Mouse (Mus musculus) thymus, postnatal 25 days (tissue): ENCODE results near the gene Nr4a2.

Source experiments
- DNase-seq: peaks from one replicate; pipeline ENCODE4 v3.0.0; 2022

Gene Nr4a2

DNA sequence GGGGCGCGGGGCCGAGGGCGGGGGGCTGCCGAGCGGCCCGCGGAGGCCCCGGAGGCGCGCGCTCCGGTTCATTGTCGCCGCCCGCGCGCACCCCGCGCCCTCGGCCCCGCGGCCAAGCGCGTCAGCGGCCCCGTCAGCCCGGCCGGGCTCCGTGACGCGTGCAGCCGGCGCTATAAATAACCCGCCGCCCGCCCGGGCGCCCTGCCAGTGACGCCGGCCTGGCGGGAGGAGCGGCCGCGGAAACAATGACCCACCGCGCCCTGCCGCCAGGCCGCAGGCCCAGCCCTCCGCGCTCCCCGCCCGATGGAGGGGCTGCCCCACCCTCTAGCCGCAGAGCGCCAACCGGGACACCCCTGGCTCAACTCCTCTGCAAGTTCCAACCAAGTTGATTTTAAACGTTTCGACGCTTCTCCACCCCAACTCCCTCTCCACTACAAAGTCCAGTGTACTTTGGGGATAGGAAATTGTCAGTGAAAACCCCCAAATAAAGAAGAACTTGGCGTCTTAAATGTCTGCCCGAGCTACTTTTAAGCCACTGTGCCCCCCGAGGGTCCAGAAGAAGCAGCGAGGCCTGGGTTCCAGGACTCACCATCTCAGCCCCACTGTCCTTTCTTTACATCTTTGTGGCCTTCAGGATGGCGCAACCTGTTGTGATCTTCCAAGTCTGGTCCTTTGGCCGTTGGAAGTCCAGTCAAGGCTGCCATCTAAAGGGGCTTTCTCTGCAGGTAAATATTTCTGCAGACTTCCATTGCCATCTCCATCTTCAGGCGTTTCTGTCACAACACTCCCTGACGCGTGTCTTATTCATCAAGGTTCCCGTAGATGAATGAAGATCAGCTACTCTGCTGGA is at the start of gene Nr4a2:
Nr4a2 (minus strand) TSS at position 13 of the 850 bp plus-strand sequence.
- DNase-seq = peak; percentile 24

DNA sequence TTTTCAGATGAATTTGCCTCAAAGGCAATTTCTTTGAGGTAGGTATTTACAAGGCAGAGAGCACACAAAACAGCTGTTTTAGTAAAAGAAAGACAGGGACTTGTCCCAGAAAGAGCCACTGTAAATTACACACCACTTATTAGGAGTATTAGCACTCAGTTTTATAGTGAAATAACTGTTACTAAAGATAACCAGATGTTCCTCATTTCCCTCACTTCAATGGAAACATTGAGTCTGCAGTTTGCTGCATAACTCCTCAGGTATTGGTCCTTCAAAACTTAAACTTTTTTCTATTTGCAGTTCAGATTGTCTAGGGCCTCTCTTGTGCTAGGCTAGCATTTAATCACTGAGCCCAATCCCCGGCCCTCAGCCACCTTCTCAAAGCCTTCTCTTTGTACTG is 41.6 kb upstream of the Nr4a2 start:
- no peak for DNase-seq

GRCm38 (mm10) chr2:57156814-57157213 is 33.0 kb upstream of the Nr4a2 start:
- DNase-seq = no peak

- no peak for DNase-seq
Measured at GRCm38 (mm10) chr2:57149796-57150195, 26.0 kb upstream of the Nr4a2 start.

GRCm38 (mm10) chr2:57148231-57148630 is 24.4 kb upstream of the Nr4a2 start:
- no peak for DNase-seq

GRCm38 (mm10) chr2:57145646-57146421 is 22.0 kb upstream of the Nr4a2 start:
- no peak for DNase-seq

DNA sequence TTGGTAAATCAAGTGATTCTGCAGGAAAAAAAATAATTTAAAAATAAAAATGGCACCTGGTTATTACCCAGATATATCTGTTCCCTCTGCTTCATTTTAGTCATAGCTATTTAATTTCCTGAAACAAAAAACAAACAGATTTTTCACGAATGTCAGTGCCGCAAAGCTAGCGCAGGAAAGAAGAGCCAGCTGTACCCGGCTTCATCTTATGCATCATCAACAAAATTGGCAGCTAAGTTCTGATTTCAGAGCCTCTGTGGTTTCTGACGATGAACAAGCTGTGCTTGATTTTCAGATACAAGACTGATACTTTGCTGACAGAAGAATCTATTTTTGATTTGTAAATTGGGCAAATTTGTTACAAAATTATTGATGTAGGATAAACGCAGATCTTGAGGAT is 14.8 kb upstream of the Nr4a2 start:
- DNase-seq = no peak

DNA sequence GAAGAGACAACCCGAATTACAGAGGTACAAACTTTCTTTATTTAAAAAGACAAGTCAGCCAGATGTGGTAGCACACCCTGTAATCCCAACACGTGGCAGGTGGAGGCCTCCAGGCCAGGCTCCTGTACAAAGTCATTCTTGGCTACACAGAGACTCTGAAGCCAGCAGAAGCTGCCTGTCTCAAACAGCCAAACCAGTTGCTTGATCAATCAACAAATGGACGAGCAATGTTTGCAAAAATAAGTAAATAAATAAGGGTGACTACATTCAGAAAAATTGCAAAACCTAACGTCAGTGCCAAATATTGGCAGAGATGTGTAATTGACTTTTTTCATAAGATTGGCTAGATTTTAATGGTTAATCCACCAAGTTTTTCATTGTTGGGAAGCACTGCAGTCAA is 3.7 kb upstream of the Nr4a2 start:
- no peak for DNase-seq

- no peak for DNase-seq
Measured at GRCm38 (mm10) chr2:57125891-57126290, 2.1 kb upstream of the Nr4a2 start.

GRCm38 (mm10) chr2:57122986-57123980 is 520 bp downstream of the Nr4a2 start:
- DNase-seq = peak; percentile 41

GRCm38 (mm10) chr2:57121110-57121509 is 2.7 kb downstream of the Nr4a2 start:
- no peak for DNase-seq

DNA sequence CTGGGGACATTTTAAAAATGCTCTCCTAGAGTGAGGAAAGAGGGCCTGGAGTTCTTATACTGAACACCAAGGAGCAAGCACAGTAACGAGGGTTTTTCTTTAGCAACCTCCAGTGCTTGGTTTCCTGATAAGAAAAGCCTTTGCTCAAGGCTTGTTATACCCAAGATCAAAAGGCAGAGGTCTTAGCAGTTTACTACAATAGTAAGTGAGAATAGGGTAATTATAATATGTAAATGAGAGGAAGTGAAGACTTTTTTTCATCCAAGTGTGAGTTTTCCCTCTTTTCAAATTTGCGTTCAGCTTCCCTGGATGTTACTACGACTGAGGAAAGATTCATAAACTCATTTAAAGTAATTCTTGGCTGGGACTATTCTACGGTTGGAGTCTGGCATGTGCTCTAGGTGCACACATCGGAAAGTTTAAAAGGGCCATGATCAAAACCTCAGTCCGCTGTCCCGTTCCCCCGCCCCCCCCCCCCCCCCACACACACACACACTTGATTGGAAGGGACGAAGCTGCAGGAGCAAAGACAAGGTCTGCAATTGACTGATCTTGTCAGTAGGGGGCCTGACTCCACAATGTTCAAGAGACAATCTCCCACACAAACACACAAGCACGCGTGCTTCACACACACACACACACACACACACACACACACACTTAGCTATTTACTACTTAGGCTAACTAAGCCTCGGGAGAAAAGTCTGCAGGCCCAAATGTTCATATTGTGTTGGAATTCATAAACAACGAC is 6.4 kb downstream of the Nr4a2 start:
- peak; percentile 50 for DNase-seq

GRCm38 (mm10) chr2:57116366-57117200 is 7.2 kb downstream of the Nr4a2 start:
- DNase-seq = peak; percentile 48

- DNase-seq = peak; percentile 40
Measured at GRCm38 (mm10) chr2:57115864-57116365, 7.9 kb downstream of the Nr4a2 start.

- no peak for DNase-seq
Measured at GRCm38 (mm10) chr2:57115181-57115863, 8.5 kb downstream of the Nr4a2 start.

GRCm38 (mm10) chr2:57114211-57115151 is 9.3 kb downstream of the Nr4a2 start:
- DNase-seq = peak; percentile 73

- DNase-seq = no peak
Measured at GRCm38 (mm10) chr2:57113431-57113830, 10.4 kb downstream of the Nr4a2 start.

- DNase-seq = no peak
Measured at GRCm38 (mm10) chr2:57112949-57113348, 10.9 kb downstream of the Nr4a2 start.
